Mouse (Mus musculus) CD8-positive naive resting alpha-beta T cell, adult 2 months (primary cell): Measurements from ENCODE around the gene Cachd1.
A peak's percentile ranks its signal among the peaks of the same experiment; 100 is the strongest.

ENCODE experiments used
- DNase-seq, 2 experiments: peaks; one replicate each; pipeline ENCODE4 v3.0.0; 2022; ENCODE audit warnings: low read depth in 2 of 2, low spot score in 2 of 2

Gene Cachd1

GRCm38 (mm10) chr4:100988231-100988799, 211.8 kb downstream of the Cachd1 start:
- no peak for DNase-seq

GRCm38 (mm10) chr4:100990996-100991395, 214.5 kb downstream of the Cachd1 start:
- no peak for DNase-seq

GRCm38 (mm10) chr4:100992086-100992485, 215.6 kb downstream of the Cachd1 start:
- no peak for DNase-seq

- DNase-seq, result no peak
Observed at GRCm38 (mm10) chr4:100994442-100995255, 218.2 kb downstream of the Cachd1 start.

- no peak for DNase-seq
Observed at GRCm38 (mm10) chr4:100995617-100996016, 219.1 kb downstream of the Cachd1 start.

- DNase-seq, result no peak
Observed at GRCm38 (mm10) chr4:100996060-100996651, 219.7 kb downstream of the Cachd1 start.

GRCm38 (mm10) chr4:100998145-100998544, 221.7 kb downstream of the Cachd1 start:
- peak in 1 of 2 experiments; percentile 25 for DNase-seq

- DNase-seq, result no peak
Observed at GRCm38 (mm10) chr4:100998906-100999305, 222.4 kb downstream of the Cachd1 start.

- no peak for DNase-seq
Observed at GRCm38 (mm10) chr4:101000622-101001021, 224.1 kb downstream of the Cachd1 start.

- no peak for DNase-seq
Observed at GRCm38 (mm10) chr4:101001073-101001472, 224.6 kb downstream of the Cachd1 start.

- DNase-seq, result no peak
Observed at GRCm38 (mm10) chr4:101002961-101003360, 226.5 kb downstream of the Cachd1 start.

GRCm38 (mm10) chr4:101008362-101008769, 231.9 kb downstream of the Cachd1 start:
- no peak for DNase-seq

GRCm38 (mm10) chr4:101009092-101009491, 232.6 kb downstream of the Cachd1 start:
- DNase-seq, result no peak

- DNase-seq, result no peak
Observed at GRCm38 (mm10) chr4:101017806-101018205, 241.3 kb downstream of the Cachd1 start.

GRCm38 (mm10) chr4:101020596-101020995, 244.1 kb downstream of the Cachd1 start, which contains the start of gene Gm10577:
Gm10577 (minus strand) TSS chr4:101020696.
- DNase-seq, result no peak

GRCm38 (mm10) chr4:101026566-101026965, 250.1 kb downstream of the Cachd1 start:
- DNase-seq, result no peak

- DNase-seq, result no peak
Observed at GRCm38 (mm10) chr4:101026995-101027394, 250.5 kb downstream of the Cachd1 start.

- DNase-seq, result no peak
Observed at GRCm38 (mm10) chr4:101027852-101028411, 251.5 kb downstream of the Cachd1 start.

GRCm38 (mm10) chr4:101033047-101033446, 256.6 kb downstream of the Cachd1 start:
- no peak for DNase-seq

GRCm38 (mm10) chr4:101035131-101035530, 258.7 kb downstream of the Cachd1 start:
- DNase-seq, result no peak

GRCm38 (mm10) chr4:101037156-101037555, 260.7 kb downstream of the Cachd1 start:
- DNase-seq, result no peak

GRCm38 (mm10) chr4:101043691-101044090, 267.2 kb downstream of the Cachd1 start:
- DNase-seq, result no peak
